In the genomic region with DNA sequence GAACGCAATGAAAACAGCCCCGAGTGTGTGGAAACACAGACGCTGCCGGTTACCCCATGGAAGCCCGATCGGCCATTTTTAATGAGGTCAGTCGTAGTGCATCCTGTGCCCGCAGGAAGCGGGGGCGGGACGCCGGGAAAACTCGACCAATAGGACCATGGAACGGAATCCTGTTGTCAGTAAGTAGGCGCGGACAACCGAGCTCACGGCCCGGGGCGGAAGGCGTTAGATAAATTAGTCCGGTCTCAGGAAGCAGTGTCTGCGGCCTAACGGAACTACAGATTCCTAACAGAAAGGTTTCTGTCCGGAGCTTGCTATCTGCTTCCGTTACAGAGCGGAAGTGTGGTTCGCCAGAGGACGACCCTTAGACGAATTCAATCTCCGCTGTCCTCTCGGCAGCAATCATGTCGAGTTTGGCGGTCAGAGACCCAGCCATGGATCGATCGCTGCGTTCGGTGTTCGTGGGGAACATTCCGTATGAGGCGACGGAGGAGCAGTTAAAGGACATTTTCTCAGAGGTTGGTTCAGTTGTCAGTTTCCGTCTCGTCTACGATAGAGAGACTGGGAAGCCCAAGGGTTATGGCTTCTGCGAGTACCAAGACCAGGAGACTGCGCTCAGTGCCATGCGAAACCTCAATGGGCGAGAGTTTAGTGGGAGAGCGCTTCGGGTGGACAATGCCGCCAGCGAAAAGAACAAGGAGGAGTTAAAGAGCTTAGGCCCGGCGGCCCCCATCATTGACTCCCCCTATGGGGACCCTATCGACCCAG, we compare ENCODE assay signal across 8 mouse cellular contexts. TPM values are rescaled to one million over a fixed set of nuclear protein-coding genes. Genes with fewer than 3 reads are reported as not detected.
DNase-seq lines count a peak whose midpoint lies in the region; ATAC-seq and TF ChIP-seq lines count a peak whose summit lies in the region.

Gene Cstf2t, plus strand, starts transcription at position 176 of the 768 bp plus-strand sequence.

- TF ChIP-seq POLR2A in CH12.LX (IDR thresholded peaks at IDR 0.05; ENCODE audit: low read depth, low read length) = peak; percentile 90

- no peaks in the 10 kb centered on the region for H3K9me3 ChIP-seq in CH12.LX (replicated peaks; ENCODE audit: low read length)
- H3K9me3 ChIP-seq in forebrain, embryonic 13.5 days (replicated peaks) = peaks cover 4% of the 10 kb centered on the region; the same call in 1 of the 2 replicates
- H3K9me3 ChIP-seq in liver, postnatal 0 days (ENCODE audit: low read length) = no peaks in the 10 kb centered on the region
- H3K9me3 ChIP-seq in neural tube, embryonic 14.5 days (ENCODE audit: control insufficient read depth, low read length) = no peaks in the 10 kb centered on the region

- dilution Hi-C loops in CH12.LX (cut with MboI; ENCODE audit: extremely low pct_ligation_motif_present, extremely low pct_unique_long_range_greater_than_20kb, low sequenced_read_pairs) = no loop called here

- no peak for TF ChIP-seq RAD21 in CH12.LX (IDR thresholded peaks at IDR 0.05; ENCODE audit: low read depth, low read length)

- ATAC-seq in cerebellum, adult (ENCODE audit: insufficient number of reproducible peaks, low FRiP score, low TSS enrichment) = peak; percentile 98
- peak; percentile 99 for ATAC-seq in forebrain, embryonic 13.5 days
- peak; percentile 100 for ATAC-seq in liver, postnatal 0 days
- peak; percentile 100 for ATAC-seq in neural tube, embryonic 14.5 days (ENCODE audit: low read depth)

- H3K4me2 ChIP-seq in CH12.LX (ENCODE audit: insufficient read depth, low read depth, poor library complexity, severe bottlenecking) = peak within 1 kb of the TSS; percentile 84
- peak within 1 kb of the TSS; percentile 90 for H3K4me2 ChIP-seq in forebrain, embryonic 13.5 days
- H3K4me2 ChIP-seq in liver, postnatal 0 days (ENCODE audit: low read depth, low read length) = peak within 1 kb of the TSS; percentile 95
- H3K4me2 ChIP-seq in neural tube, embryonic 14.5 days (ENCODE audit: low read depth, low read length) = peak within 1 kb of the TSS; percentile 74

- peaks cover 13 to 29% of the 10 kb centered on the region in 2 experiments for H3K36me3 ChIP-seq in CH12.LX (replicated peaks in 1 of 2; ENCODE audit: control insufficient read depth in 1 of 2, insufficient read depth in 1 of 2, low read length in 1 of 2)
- peaks cover 37% of the 10 kb centered on the region for H3K36me3 ChIP-seq in forebrain, embryonic 13.5 days (ENCODE audit: poor library complexity, severe bottlenecking)
- peaks cover 19% of the 10 kb centered on the region for H3K36me3 ChIP-seq in liver, postnatal 0 days (replicated peaks; ENCODE audit: insufficient read depth, low read length)
- H3K36me3 ChIP-seq in neural tube, embryonic 14.5 days (ENCODE audit: control insufficient read depth, insufficient read depth, low read length) = no peaks in the 10 kb centered on the region

- peak within 1 kb of the TSS; percentile 42; the same call in 1 of the 2 replicates for H3K27ac ChIP-seq in CH12.LX (ENCODE audit: insufficient read depth, low read depth)
- peak within 1 kb of the TSS; percentile 76 for H3K27ac ChIP-seq in forebrain, embryonic 13.5 days
- H3K27ac ChIP-seq in liver, postnatal 0 days (ENCODE audit: low read depth) = peak within 1 kb of the TSS; percentile 86
- peak within 1 kb of the TSS; percentile 82 for H3K27ac ChIP-seq in neural tube, embryonic 14.5 days (ENCODE audit: low read depth, low read length)

- peaks cover 19% of the 10 kb centered on the region for H3K79me2 ChIP-seq in CH12.LX (replicated peaks; ENCODE audit: control insufficient read depth, extremely low read depth, insufficient read depth, poor library complexity, severe bottlenecking)

- 1% methylated on average over 56 of the region's 56 CpGs for WGBS in forebrain, embryonic 13.5 days
- WGBS in large intestine, adult 2 months = 4% methylated on average over 56 of the region's 56 CpGs
- WGBS in liver, postnatal 0 days (ENCODE audit: insufficient replicate concordance) = 2% methylated on average over 56 of the region's 56 CpGs
- WGBS in neural tube, embryonic 14.5 days = 3% methylated on average over 56 of the region's 56 CpGs

- peaks cover 10 to 23% of the 10 kb centered on the region in 2 experiments for H3K4me1 ChIP-seq in CH12.LX (ENCODE audit: control insufficient read depth in 1 of 2, insufficient read depth in 2 of 2)
- peaks cover 23% of the 10 kb centered on the region for H3K4me1 ChIP-seq in forebrain, embryonic 13.5 days
- H3K4me1 ChIP-seq in liver, postnatal 0 days (ENCODE audit: insufficient read depth) = peaks cover 12% of the 10 kb centered on the region
- peaks cover 22% of the 10 kb centered on the region for H3K4me1 ChIP-seq in neural tube, embryonic 14.5 days (ENCODE audit: control insufficient read depth, insufficient read depth, low read length)

- no peaks in the 10 kb centered on the region for H3K27me3 ChIP-seq in CH12.LX (replicated peaks)
- H3K27me3 ChIP-seq in forebrain, embryonic 13.5 days = no peaks in the 10 kb centered on the region
- H3K27me3 ChIP-seq in liver, postnatal 0 days (ENCODE audit: insufficient read depth, low read length) = no peaks in the 10 kb centered on the region
- no peaks in the 10 kb centered on the region for H3K27me3 ChIP-seq in neural tube, embryonic 14.5 days (ENCODE audit: control insufficient read depth, insufficient read depth, low read length)

- no peak for TF ChIP-seq EP300 in CH12.LX (IDR thresholded peaks at IDR 0.05; ENCODE audit: low read length)
- TF ChIP-seq EP300 in liver, postnatal 0 days (IDR thresholded peaks at IDR 0.05; ENCODE audit: low read depth) = peak; percentile 69

- TF ChIP-seq CTCF in CH12.LX (conservative IDR thresholded peaks at IDR 0.05 in 1 of 2, IDR thresholded peaks at IDR 0.05 in 1 of 2; ENCODE audit: low read depth in 2 of 2, low read length in 2 of 2) = no peak
- no peak for TF ChIP-seq CTCF in liver, postnatal 0 days (IDR thresholded peaks at IDR 0.05; ENCODE audit: low read depth)

- H3K4me3 ChIP-seq in CH12.LX (replicated peaks in 1 of 3; ENCODE audit: low read depth in 2 of 3, low read length in 2 of 3, poor library complexity in 1 of 3) = peak within 1 kb of the TSS; percentile 79 to 90 (median 87)
- peak within 1 kb of the TSS; percentile 71 for H3K4me3 ChIP-seq in forebrain, embryonic 13.5 days
- H3K4me3 ChIP-seq in liver, postnatal 0 days (ENCODE audit: low read depth, low read length) = peak within 1 kb of the TSS; percentile 82
- H3K4me3 ChIP-seq in neural tube, embryonic 14.5 days (ENCODE audit: low read depth, low read length) = peak within 1 kb of the TSS; percentile 57

- in situ Hi-C loops in CH12.LX (cut with MboI; ENCODE audit: low pct_ligation_motif_present, low pct_unique_long_range_greater_than_20kb, low sequenced_read_pairs) = no loop called here

- H3K9ac ChIP-seq in CH12.LX (ENCODE audit: insufficient read depth, low read depth) = peak within 1 kb of the TSS; percentile 82
- H3K9ac ChIP-seq in forebrain, embryonic 13.5 days = peak within 1 kb of the TSS; percentile 79
- peak within 1 kb of the TSS; percentile 72 for H3K9ac ChIP-seq in liver, postnatal 0 days (replicated peaks)
- H3K9ac ChIP-seq in neural tube, embryonic 14.5 days (replicated peaks; ENCODE audit: low read depth, low read length) = peak within 1 kb of the TSS; percentile 63

- peak; percentile 98 for DNase-seq in CH12.LX (ENCODE audit: extremely low read depth)
- peak; percentile 100 for DNase-seq in heart, postnatal 10 days
- peak; percentile 89 for DNase-seq in large intestine, adult 2 months (ENCODE audit: low read depth, low spot score)
- DNase-seq in liver, postnatal 0 days = peak; percentile 98
- peak; percentile 98 for DNase-seq in testis, postnatal 10 days (ENCODE audit: low spot score)

- intact Hi-C loops in heart, postnatal 10 days (cut with DNase I) = loop anchor here (5.0 to 10.0 kb wide), 2 partner anchors 241 to 672 kb away; no protein-coding TSS in a partner anchor

TF ChIP-seq in CH12.LX, 34 proteins besides CTCF, POLR2A, EP300 and RAD21 (continues in another document):
- peak; percentile 91; the same call in 1 of the 2 replicates for TF ChIP-seq POLR2AphosphoS2 (IDR thresholded peaks at IDR 0.05; ENCODE audit: low read depth, low read length)
- peak; percentile 63 for TF ChIP-seq NRF1 (IDR thresholded peaks at IDR 0.05; ENCODE audit: low read depth, low read length)
- TF ChIP-seq BHLHE40 (IDR thresholded peaks at IDR 0.05; ENCODE audit: low read depth, low read length) = no peak; the same call in 1 of the 2 replicates
- TF ChIP-seq TBP (conservative IDR thresholded peaks at IDR 0.05; ENCODE audit: low read depth, low read length) = peak; percentile 97
- TF ChIP-seq CHD2 (IDR thresholded peaks at IDR 0.05; ENCODE audit: low read length) = peak; percentile 45
- peak; percentile 42; the same call in 1 of the 2 replicates for TF ChIP-seq GABPA (IDR thresholded peaks at IDR 0.05; ENCODE audit: insufficient replicate concordance, low read depth, low read length)
- no peak for TF ChIP-seq ZC3H11A (IDR thresholded peaks at IDR 0.05; ENCODE audit: low read depth, low read length)
- no peak for TF ChIP-seq USF2 (conservative IDR thresholded peaks at IDR 0.05; ENCODE audit: low read depth, low read length)
- TF ChIP-seq PAX5 (IDR thresholded peaks at IDR 0.05; ENCODE audit: low read length) = no peak
- no peak for TF ChIP-seq CHD1 (IDR thresholded peaks at IDR 0.05; ENCODE audit: low read depth, low read length)
- TF ChIP-seq IRF4 (IDR thresholded peaks at IDR 0.05; ENCODE audit: low read depth, low read length) = peak; percentile 70; the same call in 1 of the 2 replicates
- TF ChIP-seq KAT2A (IDR thresholded peaks at IDR 0.05; ENCODE audit: insufficient replicate concordance, low read length) = peak; percentile 95
- no peak for TF ChIP-seq ZNF384 (IDR thresholded peaks at IDR 0.05; ENCODE audit: low read depth, low read length)
- TF ChIP-seq E2F4 (IDR thresholded peaks at IDR 0.05; ENCODE audit: insufficient replicate concordance, low read depth, low read length) = peak; percentile 40; the same call in 1 of the 2 replicates
- TF ChIP-seq MAZ (IDR thresholded peaks at IDR 0.05; ENCODE audit: low read depth, low read length) = peak; percentile 71; the same call in 1 of the 2 replicates
- peak; percentile 82 for TF ChIP-seq MEF2A (IDR thresholded peaks at IDR 0.05; ENCODE audit: borderline replicate concordance, low read depth, low read length)
- TF ChIP-seq MXI1 (IDR thresholded peaks at IDR 0.05; ENCODE audit: low read depth, low read length) = peak; percentile 67; the same call in 1 of the 2 replicates
- TF ChIP-seq USF1 (IDR thresholded peaks at IDR 0.05; ENCODE audit: low read depth, low read length) = no peak

RNA-seq across cellular contexts. Expression of gene Cstf2t, which starts in this region (rescaled TPM):
- 22.8 and 27.7 TPM in 2 replicates for total RNA-seq in CH12.LX (2012; rRNA removed)
- 44.5 and 46.0 TPM in 2 replicates for total RNA-seq in CH12.LX (2014; rRNA removed)
- polyA plus RNA-seq in CH12.LX (2012; ENCODE audit: insufficient read length, low read depth) = 23.7 and 23.9 TPM in 2 replicates
- 65.2 and 67.7 TPM in 2 replicates for polyA plus RNA-seq in forebrain, embryonic 13.5 days (2015; fragmentation: Nextera tagmentation; extraction: Ambion mirVana)
- total RNA-seq in heart, postnatal 10 days (2021) = 10 to 100 TPM; 37.4 to 39.7 TPM
- polyA plus RNA-seq in large intestine, adult 2 months (2012; rRNA removed) = 8.5 and 10.1 TPM in 2 replicates
- polyA plus RNA-seq in liver, postnatal 0 days (2015; fragmentation: Nextera tagmentation; extraction: Ambion mirVana) = 9.9 and 10.2 TPM in 2 replicates
- 57.1 and 61.8 TPM in 2 replicates for polyA plus RNA-seq in neural tube, embryonic 14.5 days (2014; fragmentation: Nextera tagmentation; extraction: Ambion mirVana)

Comparison
In these comparisons a context has a peak if more than half of its experiments do, and no peak if none do; other contexts are left out.
1. Peak in every context shown above with its lines: DNase-seq, ATAC-seq, H3K4me3 ChIP-seq and H3K27ac ChIP-seq.